Mouse (Mus musculus) MEL (cell line): ENCODE measurements around the gene Vav2.

Experiments
- CTCF ChIP-seq, 3 experiments: IDR thresholded peaks in 2 of 3; conservative IDR thresholded peaks in 1 of 3; 2 replicates each; pipeline ENCODE4 v1.5.1; 2011 to 2012; ENCODE audit warnings: low read length in 3 of 3, low read depth in 2 of 3, mild to moderate bottlenecking in 2 of 3, improper control_type of control experiment in 1 of 3, inconsistent platforms in 1 of 3, mixed read lengths in 1 of 3, moderate library complexity in 1 of 3; ENCODE audit not compliant: control insufficient read depth in 1 of 3, insufficient read depth in 1 of 3, poor library complexity in 1 of 3, severe bottlenecking in 1 of 3
- EP300 ChIP-seq, 2 experiments: IDR thresholded peaks; 2 replicates each; pipeline ENCODE4 v1.6.1; 2011; ENCODE audit warnings: improper control_type of control experiment in 2 of 2, low read length in 2 of 2, low read depth in 1 of 2, mild to moderate bottlenecking in 1 of 2
- GABPA ChIP-seq: IDR thresholded peaks from 2 replicates; pipeline ENCODE4 v1.6.1; 2012; ENCODE audit warnings: low read depth, mild to moderate bottlenecking, inconsistent platforms, low read length, improper control_type of control experiment, moderate library complexity
- GATA1 ChIP-seq: IDR thresholded peaks from 2 replicates; pipeline ENCODE4 v1.6.1; 2011; ENCODE audit warnings: low read depth, low read length, improper control_type of control experiment
- MAFK ChIP-seq: IDR thresholded peaks from 2 replicates; pipeline ENCODE4 v1.6.1; 2011; ENCODE audit warnings: low read depth, mild to moderate bottlenecking, low read length, improper control_type of control experiment, borderline replicate concordance
- POLR2A ChIP-seq, 2 experiments: IDR thresholded peaks; 2 replicates each; pipeline ENCODE4 v1.6.1; 2011 to 2012; ENCODE audit warnings: low read length in 2 of 2, mild to moderate bottlenecking in 2 of 2, control low read depth in 1 of 2, improper control_type of control experiment in 1 of 2, low read depth in 1 of 2, moderate library complexity in 1 of 2; ENCODE audit not compliant: control insufficient read depth in 1 of 2, insufficient read depth in 1 of 2, poor library complexity in 1 of 2
- POLR2AphosphoS2 ChIP-seq: IDR thresholded peaks from 2 replicates; pipeline ENCODE4 v1.6.1; 2011; ENCODE audit warnings: low read length, improper control_type of control experiment
- POLR2AphosphoS5 ChIP-seq: IDR thresholded peaks from 2 replicates; pipeline ENCODE4 v1.6.1; 2012; ENCODE audit warnings: low read depth, borderline replicate concordance, mild to moderate bottlenecking, inconsistent platforms, low read length, moderate library complexity, mixed read lengths
- TAL1 ChIP-seq: IDR thresholded peaks from 2 replicates; pipeline ENCODE4 v1.6.1; 2012; ENCODE audit warnings: mild to moderate bottlenecking, inconsistent platforms, low read length, moderate library complexity, mixed read lengths
- TCF12 ChIP-seq: IDR thresholded peaks from 2 replicates; pipeline ENCODE4 v1.6.1; 2014; ENCODE audit warnings: low read depth, mild to moderate bottlenecking, inconsistent platforms, low read length, improper control_type of control experiment, moderate library complexity
- ZNF384 ChIP-seq: IDR thresholded peaks from 2 replicates; pipeline ENCODE4 v1.6.1; 2012; ENCODE audit warnings: low read depth, mild to moderate bottlenecking, inconsistent platforms, low read length, improper control_type of control experiment

- TF ChIP-seq MAFK (no peak), TAL1 (no peak), CTCF (IDR thresholded peaks at IDR 0.05 in 2 of 3, conservative IDR thresholded peaks at IDR 0.05 in 1 of 3; ENCODE audit: control insufficient read depth in 1 of 3, insufficient read depth in 1 of 3, low read depth in 2 of 3, low read length in 3 of 3, poor library complexity in 1 of 3, severe bottlenecking in 1 of 3) (no peak), GABPA (no peak), GATA1 (no peak), POLR2A (IDR thresholded peaks at IDR 0.05; ENCODE audit: control insufficient read depth in 1 of 2, insufficient read depth in 1 of 2, low read depth in 1 of 2, low read length in 2 of 2, poor library complexity in 1 of 2) (no peak), POLR2AphosphoS2 (no peak), TCF12 (no peak), EP300 (IDR thresholded peaks at IDR 0.05; ENCODE audit: low read depth in 1 of 2, low read length in 2 of 2) (no peak), ZNF384 (no peak), POLR2AphosphoS5 (no peak)
Observed at GRCm38 (mm10) chr2:27368980-27369379, 57.9 kb downstream of the Vav2 start.
